Mouse (Mus musculus): Measurements from ENCODE around the gene Ccdc80. TPM values are rescaled to one million over a fixed set of nuclear protein-coding genes. Genes with fewer than 3 reads are reported as not detected.

The Ccdc80 gene
- total RNA-seq, 1 experiment from 2014 or later, result 3.6 TPM

Other genes starting within 250 kb of the Ccdc80 start
- 0.39 TPM in 1 of 3 replicates, not detected in the others for gene Cd200r2, start 226.3 kb upstream of the Ccdc80 start, total RNA-seq (2017)
- 8.7 to 73.1 TPM (median 52.5 TPM) in 3 replicates for gene Cd200r3, start 149.7 kb upstream of the Ccdc80 start, total RNA-seq (2017)
- 15.5 to 28.5 TPM (median 27.8 TPM) in 3 replicates for gene Slc35a5, start 65.3 kb downstream of the Ccdc80 start, total RNA-seq (2017)
- gene Atg3, start 65.4 kb downstream of the Ccdc80 start, total RNA-seq (2017), result 84.0 to 119 TPM (median 104 TPM) in 3 replicates
- gene Btla, start 130.9 kb downstream of the Ccdc80 start, total RNA-seq (2017), result 30.8 to 44.8 TPM (median 34.9 TPM) in 3 replicates